Mouse (Mus musculus) olfactory bulb, adult 2 months (tissue): Measurements from ENCODE around the gene Bach2.

Source experiments
- CTCF ChIP-seq: fragments of 200-500 bp; IDR thresholded peaks from 2 replicates; pipeline ENCODE4 v1.5.1; 2012; ENCODE audit warnings: low read depth, mild to moderate bottlenecking, low read length, moderate library complexity; ENCODE audit not compliant: insufficient read depth
- POLR2A ChIP-seq: fragments of 200-500 bp; IDR thresholded peaks from 2 replicates; pipeline ENCODE4 v1.6.1; 2012; ENCODE audit warnings: mild to moderate bottlenecking, low read depth, low read length, moderate library complexity; ENCODE audit not compliant: insufficient read depth

GRCm38 (mm10) chr4:32575165-32575564 is 336.6 kb downstream of the Bach2 start:
- TF ChIP-seq CTCF (no peak), POLR2A (no peak)
